Mouse (Mus musculus): Measurements from ENCODE around the gene Mxd1. TPM values are rescaled to one million over a fixed set of nuclear protein-coding genes. Genes with fewer than 3 reads are reported as not detected.

Mxd1 gene
- total RNA-seq, 2 experiments from 2014 or later: 12.8 to 14.2 TPM

DNA sequence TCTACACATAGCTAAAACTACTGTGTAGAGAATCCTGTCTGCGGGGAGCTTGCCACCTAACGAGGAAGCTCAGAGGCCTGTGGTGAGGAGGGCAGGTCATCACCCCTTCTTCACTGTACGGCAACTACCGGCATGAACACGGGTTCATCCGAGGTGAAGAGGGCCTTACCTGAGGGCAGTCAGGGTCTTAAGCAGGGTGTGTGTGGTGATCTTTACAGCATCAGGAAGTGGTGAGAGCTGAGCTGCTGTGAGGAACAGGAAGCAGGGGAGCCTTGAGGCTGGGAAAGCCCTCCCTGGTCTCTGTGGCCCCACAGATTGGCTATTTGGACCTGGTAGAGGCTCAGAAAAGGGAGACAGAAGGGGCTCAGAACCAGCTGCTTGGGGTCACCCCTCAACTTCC, 61.5 kb downstream of the Mxd1 start:
- DNase-seq (ENCODE audit: low spot score in 2 of 2): no peak

DNA sequence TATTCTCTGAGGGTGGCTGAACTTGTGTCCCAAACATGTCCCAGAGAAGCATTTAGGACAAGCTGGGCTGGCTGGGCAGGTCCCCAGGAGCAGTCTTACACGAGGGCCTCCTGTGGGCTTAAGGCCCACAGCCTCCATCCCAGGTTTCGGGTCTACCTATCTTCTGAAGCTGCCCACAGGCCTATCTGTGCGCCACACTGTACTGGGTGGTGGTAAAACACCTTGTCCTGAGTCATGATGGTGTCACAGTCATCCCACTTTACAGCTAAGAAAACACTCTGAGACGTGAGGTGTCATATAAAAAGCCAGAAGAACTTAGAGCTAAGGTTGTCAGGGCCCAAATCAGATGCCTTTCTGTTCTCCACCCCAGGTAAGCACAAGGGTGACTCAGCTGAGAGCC, 62.7 kb downstream of the Mxd1 start:
- no peak for DNase-seq (ENCODE audit: low spot score in 2 of 2)

DNA sequence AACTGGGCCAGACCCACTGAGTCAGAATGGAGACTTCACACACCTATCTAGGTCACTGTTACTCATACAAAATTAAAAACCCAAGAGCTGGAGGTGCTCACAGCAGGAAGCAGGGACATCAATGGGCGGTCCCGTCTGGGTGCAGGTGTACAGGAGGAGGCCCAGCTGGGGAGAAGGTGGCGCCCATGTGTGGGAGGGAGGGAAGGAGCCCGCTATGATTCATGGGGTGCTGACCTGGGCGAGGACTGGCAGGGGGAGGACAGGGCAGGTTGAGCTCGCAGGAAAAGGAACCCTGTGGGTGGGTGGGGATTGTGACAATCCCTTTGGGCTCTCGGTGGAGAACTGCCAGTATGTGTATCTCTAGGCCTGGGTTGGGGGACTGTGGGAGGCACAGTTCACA, 63.7 kb downstream of the Mxd1 start:
- DNase-seq (ENCODE audit: low spot score in 2 of 2): no peak

DNA sequence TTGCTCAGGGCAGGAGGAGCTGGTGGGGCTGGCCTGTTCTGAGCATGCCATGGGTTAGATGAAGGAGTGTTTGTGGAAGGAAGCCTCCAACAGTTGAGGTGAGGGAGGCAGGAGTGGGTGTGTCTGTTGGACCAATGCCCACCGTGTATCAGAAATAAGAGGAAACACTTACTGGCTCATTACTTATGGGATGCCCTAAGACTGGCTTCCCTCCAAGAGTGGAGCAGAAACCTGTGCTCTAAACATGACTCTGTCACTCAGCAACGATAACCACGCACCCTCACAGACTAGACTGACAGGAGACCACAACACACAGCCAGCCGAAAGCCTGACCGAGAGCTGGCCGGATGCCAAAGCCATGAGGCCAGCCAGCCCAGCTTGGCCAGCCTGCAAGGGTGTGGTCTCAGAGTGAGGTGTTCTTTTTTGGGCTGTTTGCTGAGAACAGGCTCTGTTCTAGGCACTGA, 69.0 kb downstream of the Mxd1 start:
- no peak for DNase-seq (ENCODE audit: low spot score in 2 of 2)

DNA sequence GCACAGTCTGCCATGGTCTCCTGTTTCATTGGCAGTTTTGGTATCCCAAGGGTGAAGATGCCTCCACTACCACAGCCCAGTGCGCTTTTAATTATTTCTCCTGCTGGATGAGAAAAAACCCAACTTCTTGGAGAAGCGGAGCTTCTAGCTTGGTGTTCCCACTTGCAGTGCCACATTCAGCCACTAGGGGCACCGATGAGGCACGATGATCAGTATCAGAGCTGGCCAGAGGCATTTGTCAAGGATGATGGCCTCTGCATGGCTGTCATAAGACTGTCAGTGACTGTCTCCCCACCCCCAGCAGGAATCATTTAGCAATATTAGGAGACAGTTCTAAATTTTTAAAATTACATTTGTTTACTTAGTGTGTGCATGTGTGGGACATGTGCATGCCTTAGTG, 69.8 kb downstream of the Mxd1 start:
- DNase-seq (ENCODE audit: low spot score in 2 of 2): peak; percentile 75 to 81

DNA sequence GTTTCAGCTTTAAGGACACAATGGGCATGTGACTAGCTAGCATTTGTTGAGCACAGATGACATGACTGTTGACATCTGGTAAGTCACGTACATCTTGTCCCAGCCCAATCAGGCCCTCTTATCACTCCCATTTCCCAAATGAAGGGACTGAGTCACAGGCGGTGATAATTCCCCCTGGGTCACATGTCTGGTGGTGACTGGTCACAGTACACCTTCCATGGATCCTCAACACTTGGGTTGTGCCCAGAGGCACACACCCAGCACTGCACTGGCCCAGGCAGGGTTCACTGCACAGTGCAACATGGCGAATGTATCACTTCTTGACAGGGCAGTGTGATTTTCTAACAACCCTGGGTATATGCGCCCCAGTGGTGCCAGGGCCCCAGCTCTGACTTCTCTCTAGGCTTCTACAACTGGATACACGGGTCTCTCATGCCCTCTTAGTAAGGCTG, 70.2 kb downstream of the Mxd1 start:
- no peak for DNase-seq (ENCODE audit: low spot score in 2 of 2)

Other genes with a start within 250 kb of the Mxd1 start
- 1 to 10 TPM in 1 of 2 experiments, not detected in 1; 2.1 TPM for gene Gm44790, start 242.5 kb downstream of the Mxd1 start, total RNA-seq (2021)
- 10 to 100 TPM; 17.6 to 19.1 TPM for gene C87436, start 230.8 kb downstream of the Mxd1 start, total RNA-seq (2021)
- 100 to 1,000 TPM; 273 to 288 TPM for gene Pcbp1, start 142.8 kb downstream of the Mxd1 start, total RNA-seq (2021)
- 1 to 10 TPM in 1 of 2 experiments, under 1 TPM in 1; 0.99 to 1.1 TPM for gene Asprv1, start 41.0 kb downstream of the Mxd1 start, total RNA-seq (2021)
- gene Snrnp27, start 15.4 kb upstream of the Mxd1 start, total RNA-seq (2021): 10 to 100 TPM; 65.1 to 71.2 TPM
- 10 to 100 TPM; 17.9 to 22.4 TPM for gene Gmcl1, start 64.2 kb upstream of the Mxd1 start, total RNA-seq (2021)
- gene Anxa4, start 124.4 kb upstream of the Mxd1 start, total RNA-seq (2021): 10 to 100 TPM; 48.3 to 62.2 TPM
- 10 to 100 TPM; 85.6 to 87.7 TPM for gene Aak1, start 180.4 kb upstream of the Mxd1 start, total RNA-seq (2021)